Comparison of ENCODE assay signal across 25 mouse cellular contexts in genomic region chr2:165273589-165273988, GRCm38 (mm10). TPM values are rescaled to one million over a fixed set of nuclear protein-coding genes. Genes with fewer than 3 reads are reported as not detected.
DNase-seq lines count a peak whose midpoint lies in the region; ATAC-seq lines count a peak whose summit lies in the region.
"Had no signal": no experiment of that assay in that cellular context is flagged by ENCODE, and none has a peak within 500 bp of the region (broad histone marks: within the 10 kb centered on the region; RNA-seq: fewer than 3 reads in every experiment).

No protein-coding gene starts in this region.

- DNase-seq in forebrain, embryonic 10.5 days (ENCODE audit: extremely low spot score, low spot score) = no peak
- DNase-seq in midbrain, embryonic 10.5 days (ENCODE audit: low spot score) = no peak
- DNase-seq in hindbrain, embryonic 14.5 days (ENCODE audit: low spot score) = no peak
- DNase-seq: adrenal gland, adult 2 months; B cell, adult 2 months; cerebellum, adult 8-10 months; embryo, embryonic 11 days; gastrocnemius, postnatal 25 days; heart, adult 2 months; kidney, adult 18-20 months; layer of hippocampus, adult 9-11 months; lung, embryonic 14.5 days; right cerebral cortex, postnatal 25 days; thymus, postnatal 14 days had no signal

- H3K36me3 ChIP-seq in forebrain, embryonic 10.5 days (replicated peaks) = peaks cover 22% of the 10 kb centered on the region
- H3K36me3 ChIP-seq in forebrain, embryonic 15.5 days = no peaks in the 10 kb centered on the region
- peaks cover 18% of the 10 kb centered on the region for H3K36me3 ChIP-seq in midbrain, embryonic 10.5 days
- no peaks in the 10 kb centered on the region for H3K36me3 ChIP-seq in midbrain, embryonic 15.5 days (replicated peaks)
- H3K36me3 ChIP-seq in hindbrain, embryonic 14.5 days (replicated peaks; ENCODE audit: control insufficient read depth, insufficient read depth) = peaks cover 16% of the 10 kb centered on the region
- H3K36me3 ChIP-seq in kidney, embryonic 16.5 days (ENCODE audit: insufficient read depth, low read length) = peaks cover 16% of the 10 kb centered on the region

- no peak overlapping the region for H3K4me3 ChIP-seq in forebrain, embryonic 10.5 days
- H3K4me3 ChIP-seq in forebrain, embryonic 15.5 days = no peak overlapping the region
- no peak overlapping the region for H3K4me3 ChIP-seq in midbrain, embryonic 10.5 days
- no peak overlapping the region for H3K4me3 ChIP-seq in midbrain, embryonic 15.5 days
- no peak overlapping the region for H3K4me3 ChIP-seq in hindbrain, embryonic 14.5 days (replicated peaks; ENCODE audit: low read length)
- H3K4me3 ChIP-seq in kidney, embryonic 16.5 days (ENCODE audit: low read length) = no peak overlapping the region
- H3K4me3 ChIP-seq: embryonic facial prominence, embryonic 13.5 days; erythroblast, embryonic 14.5 days; heart, adult 2 months; heart, embryonic 13.5 days; limb, embryonic 15.5 days had no signal

- H3K27ac ChIP-seq in forebrain, embryonic 10.5 days = peak overlapping the region; percentile 37; the same call in 1 of the 2 replicates
- H3K27ac ChIP-seq in forebrain, embryonic 15.5 days (replicated peaks) = no peak overlapping the region; the same call in 1 of the 2 replicates
- H3K27ac ChIP-seq in midbrain, embryonic 10.5 days (replicated peaks) = 0 out of 2 replicates have a peak overlapping the region, but pooled peaks have one; percentile 34
- no peak overlapping the region for H3K27ac ChIP-seq in midbrain, embryonic 15.5 days
- 0 out of 2 replicates have a peak overlapping the region, but pooled peaks have one; percentile 7 for H3K27ac ChIP-seq in hindbrain, embryonic 14.5 days
- no peak overlapping the region for H3K27ac ChIP-seq in kidney, embryonic 16.5 days (ENCODE audit: low read length)
- H3K27ac ChIP-seq: embryonic facial prominence, embryonic 13.5 days; heart, adult 2 months; heart, embryonic 13.5 days; kidney, postnatal 0 days; limb, embryonic 15.5 days; liver, embryonic 14.5 days had no signal

- 58% methylated on average over 4 of the region's 4 CpGs for WGBS in forebrain, embryonic 10.5 days
- 45% methylated on average over 4 of the region's 4 CpGs for WGBS in forebrain, embryonic 15.5 days
- 62% methylated on average over 4 of the region's 4 CpGs for WGBS in midbrain, embryonic 10.5 days
- WGBS in midbrain, embryonic 15.5 days = 30% methylated on average over 4 of the region's 4 CpGs
- WGBS in hindbrain, embryonic 14.5 days = 23% methylated on average over 4 of the region's 4 CpGs
- WGBS in kidney, embryonic 16.5 days = 54% methylated on average over 4 of the region's 4 CpGs

- no peak overlapping the region for H3K9ac ChIP-seq in forebrain, embryonic 15.5 days (replicated peaks)
- no peak overlapping the region for H3K9ac ChIP-seq in midbrain, embryonic 15.5 days
- no peak overlapping the region for H3K9ac ChIP-seq in hindbrain, embryonic 14.5 days
- no peak overlapping the region for H3K9ac ChIP-seq in kidney, embryonic 16.5 days (replicated peaks; ENCODE audit: low read length)
- H3K9ac ChIP-seq: embryonic facial prominence, embryonic 13.5 days; heart, embryonic 13.5 days; limb, embryonic 15.5 days; liver, embryonic 14.5 days; lung, embryonic 14.5 days had no signal

- H3K27me3 ChIP-seq in forebrain, embryonic 10.5 days (ENCODE audit: poor library complexity, severe bottlenecking) = peaks cover 82% of the 10 kb centered on the region
- H3K27me3 ChIP-seq in forebrain, embryonic 15.5 days = peaks cover 2% of the 10 kb centered on the region; the same call in 1 of the 2 replicates
- H3K27me3 ChIP-seq in midbrain, embryonic 10.5 days (ENCODE audit: low read depth, poor library complexity, severe bottlenecking) = peaks cover 37% of the 10 kb centered on the region
- H3K27me3 ChIP-seq in midbrain, embryonic 15.5 days (replicated peaks) = no peaks in the 10 kb centered on the region
- H3K27me3 ChIP-seq in hindbrain, embryonic 14.5 days (ENCODE audit: control insufficient read depth, insufficient read depth, low read length) = 0 out of 2 replicates have a peak, but pooled peaks cover under 1% of the 10 kb centered on the region
- H3K27me3 ChIP-seq in kidney, embryonic 16.5 days (ENCODE audit: insufficient read depth, low read length) = 0 out of 2 replicates have a peak, but pooled peaks cover 4% of the 10 kb centered on the region
- H3K27me3 ChIP-seq: embryonic facial prominence, embryonic 13.5 days had no signal

- ATAC-seq in forebrain, embryonic 15.5 days (replicated peaks) = no peak
- no peak for ATAC-seq in midbrain, embryonic 15.5 days (replicated peaks)
- ATAC-seq in hindbrain, embryonic 14.5 days (ENCODE audit: low FRiP score) = no peak
- no peak for ATAC-seq in granulocyte monocyte progenitor cell, adult 5-6 weeks (replicated peaks; ENCODE audit: poor library complexity, severe bottlenecking)
- ATAC-seq in kidney, embryonic 16.5 days (ENCODE audit: low FRiP score, low TSS enrichment) = no peak

- no peak overlapping the region for H3K4me2 ChIP-seq in forebrain, embryonic 15.5 days (replicated peaks)
- no peak overlapping the region for H3K4me2 ChIP-seq in midbrain, embryonic 15.5 days
- H3K4me2 ChIP-seq in hindbrain, embryonic 14.5 days (replicated peaks) = no peak overlapping the region
- no peak overlapping the region for H3K4me2 ChIP-seq in kidney, embryonic 16.5 days (replicated peaks; ENCODE audit: low read depth, low read length)
- H3K4me2 ChIP-seq: embryonic facial prominence, embryonic 13.5 days; heart, embryonic 13.5 days; limb, embryonic 15.5 days; lung, embryonic 14.5 days had no signal

- H3K4me1 ChIP-seq in forebrain, embryonic 10.5 days = peaks cover 59% of the 10 kb centered on the region
- peaks cover 47% of the 10 kb centered on the region for H3K4me1 ChIP-seq in forebrain, embryonic 15.5 days
- H3K4me1 ChIP-seq in midbrain, embryonic 10.5 days = peaks cover 57% of the 10 kb centered on the region
- H3K4me1 ChIP-seq in midbrain, embryonic 15.5 days = peaks cover 44% of the 10 kb centered on the region
- H3K4me1 ChIP-seq in hindbrain, embryonic 14.5 days (replicated peaks; ENCODE audit: control insufficient read depth, insufficient read depth, low read length) = peaks cover 40% of the 10 kb centered on the region
- H3K4me1 ChIP-seq in kidney, embryonic 16.5 days (ENCODE audit: insufficient read depth, low read length) = peaks cover 22% of the 10 kb centered on the region

- no peaks in the 10 kb centered on the region for H3K9me3 ChIP-seq in forebrain, embryonic 10.5 days
- H3K9me3 ChIP-seq in forebrain, embryonic 15.5 days = no peaks in the 10 kb centered on the region
- H3K9me3 ChIP-seq in midbrain, embryonic 10.5 days (replicated peaks) = no peaks in the 10 kb centered on the region
- H3K9me3 ChIP-seq in midbrain, embryonic 15.5 days = no peaks in the 10 kb centered on the region
- no peaks in the 10 kb centered on the region for H3K9me3 ChIP-seq in hindbrain, embryonic 14.5 days (ENCODE audit: control insufficient read depth, low read length)
- H3K9me3 ChIP-seq in kidney, embryonic 16.5 days (ENCODE audit: low read length) = no peaks in the 10 kb centered on the region
- H3K9me3 ChIP-seq: embryonic facial prominence, embryonic 13.5 days; G1E; heart, embryonic 13.5 days; limb, embryonic 15.5 days had no signal

RNA-seq across cellular contexts. Expression of gene Slc35c2, which starts 14.1 kb away (rescaled TPM):
- polyA plus RNA-seq in forebrain, embryonic 10.5 days (2016; fragmentation: Nextera tagmentation; extraction: Ambion mirVana) = 74.9 and 75.4 TPM in 2 replicates
- 61.4 and 68.7 TPM in 2 replicates for polyA plus RNA-seq in forebrain, embryonic 15.5 days (2015; fragmentation: Nextera tagmentation; extraction: Ambion mirVana)
- 72.8 and 73.0 TPM in 2 replicates for polyA plus RNA-seq in midbrain, embryonic 10.5 days (2016; fragmentation: Nextera tagmentation; extraction: Ambion mirVana)
- polyA plus RNA-seq in midbrain, embryonic 15.5 days (2015; fragmentation: Nextera tagmentation; extraction: Ambion mirVana) = 72.8 and 74.1 TPM in 2 replicates
- polyA plus RNA-seq in hindbrain, embryonic 14.5 days (2014; fragmentation: Nextera tagmentation; extraction: Ambion mirVana) = 60.1 and 60.8 TPM in 2 replicates
- total RNA-seq in granulocyte monocyte progenitor cell, adult 5-6 weeks (2014; fragmentation: Nextera tagmentation) = 90.6 and 93.9 TPM in 2 replicates
- total RNA-seq in granulocyte monocyte progenitor cell, adult 5-6 weeks (2017) = 79.6 and 89.9 TPM in 2 replicates
- 62.4 and 62.8 TPM in 2 replicates for polyA plus RNA-seq in kidney, embryonic 16.5 days (2015; fragmentation: Nextera tagmentation; extraction: Ambion mirVana)

RNA-seq across cellular contexts. Expression of gene Cdh22, which starts 38.9 kb away (rescaled TPM):
- polyA plus RNA-seq in forebrain, embryonic 10.5 days (2016; fragmentation: Nextera tagmentation; extraction: Ambion mirVana) = 2.8 and 3.1 TPM in 2 replicates
- 6.0 and 6.1 TPM in 2 replicates for polyA plus RNA-seq in forebrain, embryonic 15.5 days (2015; fragmentation: Nextera tagmentation; extraction: Ambion mirVana)
- polyA plus RNA-seq in midbrain, embryonic 10.5 days (2016; fragmentation: Nextera tagmentation; extraction: Ambion mirVana) = 3.9 and 7.1 TPM in 2 replicates
- 20.8 and 21.2 TPM in 2 replicates for polyA plus RNA-seq in midbrain, embryonic 15.5 days (2015; fragmentation: Nextera tagmentation; extraction: Ambion mirVana)
- polyA plus RNA-seq in hindbrain, embryonic 14.5 days (2014; fragmentation: Nextera tagmentation; extraction: Ambion mirVana) = 12.4 and 15.4 TPM in 2 replicates
- not detected in 2 replicates for total RNA-seq in granulocyte monocyte progenitor cell, adult 5-6 weeks (2014; fragmentation: Nextera tagmentation)
- total RNA-seq in granulocyte monocyte progenitor cell, adult 5-6 weeks (2017) = not detected in 2 replicates
- 0.77 and 0.98 TPM in 2 replicates for polyA plus RNA-seq in kidney, embryonic 16.5 days (2015; fragmentation: Nextera tagmentation; extraction: Ambion mirVana)
- polyA plus RNA-seq: erythroblast, embryonic 14.5 days; G1E had no signal

RNA-seq across cellular contexts. Expression of gene Elmo2, which starts 52.7 kb away (rescaled TPM):
- 83.7 and 86.4 TPM in 2 replicates for polyA plus RNA-seq in forebrain, embryonic 10.5 days (2016; fragmentation: Nextera tagmentation; extraction: Ambion mirVana)
- polyA plus RNA-seq in forebrain, embryonic 15.5 days (2015; fragmentation: Nextera tagmentation; extraction: Ambion mirVana) = 99.6 and 101 TPM in 2 replicates
- 81.7 and 90.0 TPM in 2 replicates for polyA plus RNA-seq in midbrain, embryonic 10.5 days (2016; fragmentation: Nextera tagmentation; extraction: Ambion mirVana)
- 111 and 115 TPM in 2 replicates for polyA plus RNA-seq in midbrain, embryonic 15.5 days (2015; fragmentation: Nextera tagmentation; extraction: Ambion mirVana)
- polyA plus RNA-seq in hindbrain, embryonic 14.5 days (2014; fragmentation: Nextera tagmentation; extraction: Ambion mirVana) = 99.7 and 100 TPM in 2 replicates
- total RNA-seq in granulocyte monocyte progenitor cell, adult 5-6 weeks (2014; fragmentation: Nextera tagmentation) = 53.2 and 57.9 TPM in 2 replicates
- total RNA-seq in granulocyte monocyte progenitor cell, adult 5-6 weeks (2017) = 28.5 and 38.8 TPM in 2 replicates
- 88.4 and 93.7 TPM in 2 replicates for polyA plus RNA-seq in kidney, embryonic 16.5 days (2015; fragmentation: Nextera tagmentation; extraction: Ambion mirVana)

Comparison
In these comparisons a context has a peak if more than half of its experiments do, and no peak if none do; other contexts are left out.
1. H3K27ac ChIP-seq: peak in forebrain, embryonic 10.5 days (single experiment), midbrain, embryonic 10.5 days (single experiment) and hindbrain, embryonic 14.5 days (single experiment); none in forebrain, embryonic 15.5 days (single experiment), midbrain, embryonic 15.5 days (single experiment) and kidney, embryonic 16.5 days (single experiment).